Mouse (Mus musculus) olfactory bulb, adult 2 months (tissue): Measurements from ENCODE around the gene Bet1.

ENCODE experiments used
- CTCF ChIP-seq: fragments of 200-500 bp; IDR thresholded peaks from 2 replicates; pipeline ENCODE4 v1.5.1; 2012; ENCODE audit warnings: low read depth, mild to moderate bottlenecking, low read length, moderate library complexity; ENCODE audit not compliant: insufficient read depth
- POLR2A ChIP-seq: fragments of 200-500 bp; IDR thresholded peaks from 2 replicates; pipeline ENCODE4 v1.6.1; 2012; ENCODE audit warnings: mild to moderate bottlenecking, low read depth, low read length, moderate library complexity; ENCODE audit not compliant: insufficient read depth

GRCm38 (mm10) chr6:4132239-4132638 lies 45.5 kb upstream of the Bet1 start:
- TF ChIP-seq POLR2A (no peak), CTCF (no peak)
